Mouse (Mus musculus): ENCODE measurements at regions not wholly inside any gene's neighbourhood (a gene's known extent, or its start where the extent isn't known, plus 50 kb on each side); places are given as distances from the start of the nearest gene placed in this dataset.
A peak's percentile ranks its signal among the peaks of the same experiment; 100 is the strongest.

DNA sequence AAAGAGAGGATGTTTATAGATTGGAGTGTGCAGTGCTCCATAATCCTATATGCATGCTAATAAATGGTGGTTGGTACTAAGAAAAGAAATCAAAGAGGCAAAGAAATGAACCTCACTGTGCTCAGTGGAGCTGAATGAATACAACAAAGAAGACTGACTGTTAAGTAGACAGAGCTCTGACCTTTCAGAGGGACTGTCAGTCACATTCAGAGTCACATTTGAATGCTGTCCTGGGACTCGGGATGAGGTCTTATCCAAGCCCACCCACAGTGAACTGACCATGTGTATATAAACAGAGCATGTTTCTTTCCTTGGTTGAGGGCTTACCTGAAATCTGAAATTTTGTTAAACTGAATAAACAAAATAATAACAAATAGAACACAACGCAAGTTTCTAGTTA, 1473.3 kb downstream of the Cdh8 start:
- DNase-seq: no peak

DNA sequence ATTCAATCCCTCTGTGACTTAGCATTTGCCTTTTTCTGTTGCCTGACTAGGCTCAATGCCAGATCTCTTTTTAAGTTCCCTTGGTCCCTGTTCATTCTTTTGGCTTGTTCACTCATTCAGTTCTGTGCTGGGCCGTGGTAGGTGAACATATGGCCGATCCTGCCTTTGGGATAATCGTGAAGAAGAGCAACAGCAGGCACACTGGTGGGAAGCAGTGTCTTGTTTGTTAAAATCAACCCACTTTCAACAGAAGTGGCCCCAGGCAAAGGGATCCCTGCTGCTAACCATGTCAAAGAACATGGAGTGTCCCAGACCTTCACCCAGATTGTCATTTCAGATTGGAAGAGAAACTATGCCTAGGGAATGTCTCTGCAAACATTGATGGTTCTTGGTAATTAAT, 1479.4 kb downstream of the Cdh8 start:
- peak; percentile 67 to 87 for DNase-seq

Data from cerebellum, postnatal 10 days (tissue).